Mouse (Mus musculus): ENCODE results near the gene Rcor2. TPM values are rescaled to one million over a fixed set of nuclear protein-coding genes. Genes with fewer than 3 reads are reported as not detected.
A peak's percentile ranks its signal among the peaks of the same experiment; 100 is the strongest.

Gene Rcor2
- polyA plus RNA-seq, 1 experiment from 2014 or later, result 4.9 TPM

GRCm38 (mm10) chr19:7261964-7262363 lies 5.2 kb upstream of the Rcor2 start:
- no peak overlapping the region for H3K4me3 ChIP-seq (replicated peaks; ENCODE audit: low read depth, low read length)
- no peaks in the 10 kb centered on the region for H3K27me3 ChIP-seq (ENCODE audit: insufficient read depth, low read length)
- no peak for ATAC-seq (replicated peaks; ENCODE audit: low FRiP score, low read depth)
- no peaks in the 10 kb centered on the region for H3K36me3 ChIP-seq (ENCODE audit: insufficient read depth, low read length)
- no peaks in the 10 kb centered on the region for H3K9me3 ChIP-seq (replicated peaks; ENCODE audit: low read length)
- DNase-seq (ENCODE audit: low spot score), result no peak
- H3K4me1 ChIP-seq (replicated peaks; ENCODE audit: insufficient read depth, low read length), result peaks cover 21% of the 10 kb centered on the region; the same call in 1 of the 2 replicates
- H3K4me2 ChIP-seq (ENCODE audit: low read length), result no peak overlapping the region
- H3K27ac ChIP-seq, result no peak overlapping the region
- WGBS, result 90% methylated on average over 3 of the region's 3 CpGs
- no peak for TF ChIP-seq CTCF (IDR thresholded peaks at IDR 0.05; ENCODE audit: low read depth)
- no peak overlapping the region for H3K9ac ChIP-seq (ENCODE audit: low read depth, low read length)

- Histone ChIP-seq H3K36me3 (ENCODE audit: insufficient read depth, low read length) (no peaks in the 10 kb centered on the region), H3K4me1 (replicated peaks; ENCODE audit: insufficient read depth, low read length) (peaks cover 27% of the 10 kb centered on the region), H3K27ac (no peak overlapping the region), H3K9me3 (replicated peaks; ENCODE audit: low read length) (no peaks in the 10 kb centered on the region), H3K9ac (ENCODE audit: low read depth, low read length) (no peak overlapping the region), H3K4me3 (replicated peaks; ENCODE audit: low read depth, low read length) (no peak overlapping the region), H3K4me2 (ENCODE audit: low read length) (no peak overlapping the region), H3K27me3 (ENCODE audit: insufficient read depth, low read length) (no peaks in the 10 kb centered on the region)
- ATAC-seq (replicated peaks; ENCODE audit: low FRiP score, low read depth), result no peak
- DNase-seq (ENCODE audit: low spot score), result no peak
- 91% methylated on average over 1 of the region's 1 CpGs for WGBS
- no peak for TF ChIP-seq CTCF (IDR thresholded peaks at IDR 0.05; ENCODE audit: low read depth)
Measured at GRCm38 (mm10) chr19:7262592-7262991, 4.5 kb upstream of the Rcor2 start.

GRCm38 (mm10) chr19:7264088-7264765 lies 2.9 kb upstream of the Rcor2 start:
- 15% methylated on average over 9 of the region's 9 CpGs for WGBS
- Histone ChIP-seq H3K4me3 (replicated peaks; ENCODE audit: low read depth, low read length) (no peak overlapping the region), H3K27ac (peak overlapping the region; percentile 31; the same call in 1 of the 2 replicates), H3K27me3 (ENCODE audit: insufficient read depth, low read length) (no peaks in the 10 kb centered on the region), H3K36me3 (ENCODE audit: insufficient read depth, low read length) (no peaks in the 10 kb centered on the region), H3K4me1 (replicated peaks; ENCODE audit: insufficient read depth, low read length) (peaks cover 39% of the 10 kb centered on the region), H3K9ac (ENCODE audit: low read depth, low read length) (no peak overlapping the region), H3K4me2 (ENCODE audit: low read length) (no peak overlapping the region), H3K9me3 (replicated peaks; ENCODE audit: low read length) (no peaks in the 10 kb centered on the region)
- DNase-seq (ENCODE audit: low spot score), result peak; percentile 85
- peak; percentile 88 for TF ChIP-seq CTCF (IDR thresholded peaks at IDR 0.05; ENCODE audit: low read depth)
- no peak; the same call in 1 of the 2 replicates for ATAC-seq (replicated peaks; ENCODE audit: low FRiP score, low read depth)

- 28% methylated on average over 6 of the region's 6 CpGs for WGBS
- Histone ChIP-seq H3K4me2 (ENCODE audit: low read length) (no peak overlapping the region), H3K4me1 (replicated peaks; ENCODE audit: insufficient read depth, low read length) (peaks cover 45% of the 10 kb centered on the region), H3K9me3 (replicated peaks; ENCODE audit: low read length) (no peaks in the 10 kb centered on the region), H3K27ac (peak overlapping the region; percentile 31; the same call in 1 of the 2 replicates), H3K36me3 (ENCODE audit: insufficient read depth, low read length) (no peaks in the 10 kb centered on the region), H3K4me3 (replicated peaks; ENCODE audit: low read depth, low read length) (no peak overlapping the region), H3K9ac (ENCODE audit: low read depth, low read length) (no peak overlapping the region), H3K27me3 (ENCODE audit: insufficient read depth, low read length) (no peaks in the 10 kb centered on the region)
- ATAC-seq (replicated peaks; ENCODE audit: low FRiP score, low read depth), result no peak
- DNase-seq (ENCODE audit: low spot score), result no peak
- no peak for TF ChIP-seq CTCF (IDR thresholded peaks at IDR 0.05; ENCODE audit: low read depth)
Measured at GRCm38 (mm10) chr19:7264766-7265331, 2.3 kb upstream of the Rcor2 start.

GRCm38 (mm10) chr19:7265478-7266191 lies 1.5 kb upstream of the Rcor2 start:
- no peak for ATAC-seq (replicated peaks; ENCODE audit: low FRiP score, low read depth)
- Histone ChIP-seq H3K9ac (ENCODE audit: low read depth, low read length) (no peak overlapping the region), H3K4me1 (replicated peaks; ENCODE audit: insufficient read depth, low read length) (peaks cover 46% of the 10 kb centered on the region), H3K27ac (0 out of 2 replicates have a peak overlapping the region, but pooled peaks have one; percentile 21), H3K4me2 (ENCODE audit: low read length) (no peak overlapping the region), H3K27me3 (ENCODE audit: insufficient read depth, low read length) (no peaks in the 10 kb centered on the region), H3K9me3 (replicated peaks; ENCODE audit: low read length) (no peaks in the 10 kb centered on the region), H3K4me3 (replicated peaks; ENCODE audit: low read depth, low read length) (no peak overlapping the region), H3K36me3 (ENCODE audit: insufficient read depth, low read length) (no peaks in the 10 kb centered on the region)
- TF ChIP-seq CTCF (IDR thresholded peaks at IDR 0.05; ENCODE audit: low read depth), result no peak
- no peak for DNase-seq (ENCODE audit: low spot score)
- WGBS, result 37% methylated on average over 14 of the region's 14 CpGs

- WGBS, result 58% methylated on average over 4 of the region's 4 CpGs
- Histone ChIP-seq H3K9ac (ENCODE audit: low read depth, low read length) (no peak overlapping the region), H3K4me1 (replicated peaks; ENCODE audit: insufficient read depth, low read length) (peaks cover 46% of the 10 kb centered on the region), H3K4me3 (replicated peaks; ENCODE audit: low read depth, low read length) (no peak overlapping the region), H3K36me3 (ENCODE audit: insufficient read depth, low read length) (no peaks in the 10 kb centered on the region), H3K27ac (no peak overlapping the region), H3K27me3 (ENCODE audit: insufficient read depth, low read length) (no peaks in the 10 kb centered on the region), H3K4me2 (ENCODE audit: low read length) (no peak overlapping the region), H3K9me3 (replicated peaks; ENCODE audit: low read length) (no peaks in the 10 kb centered on the region)
- TF ChIP-seq CTCF (IDR thresholded peaks at IDR 0.05; ENCODE audit: low read depth), result no peak
- DNase-seq (ENCODE audit: low spot score), result no peak
- ATAC-seq (replicated peaks; ENCODE audit: low FRiP score, low read depth), result no peak
Measured at GRCm38 (mm10) chr19:7266421-7266831, 699 bp upstream of the Rcor2 start.

Data from kidney, postnatal 0 days (tissue).